Mouse (Mus musculus) embryonic fibroblast, embryonic 13.5 days (primary cell): ENCODE results near the gene Bsx.

Experiments used
- CTCF ChIP-seq: IDR thresholded peaks from 2 replicates; pipeline ENCODE4 v1.5.1; 2011; ENCODE audit warnings: mild to moderate bottlenecking, control low read depth, low read length, moderate library complexity, borderline replicate concordance; ENCODE audit not compliant: insufficient read depth
- POLR2A ChIP-seq: IDR thresholded peaks from 2 replicates; pipeline ENCODE4 v1.6.1; 2011; ENCODE audit warnings: low read depth, mild to moderate bottlenecking, control low read depth, low read length, moderate library complexity

DNA sequence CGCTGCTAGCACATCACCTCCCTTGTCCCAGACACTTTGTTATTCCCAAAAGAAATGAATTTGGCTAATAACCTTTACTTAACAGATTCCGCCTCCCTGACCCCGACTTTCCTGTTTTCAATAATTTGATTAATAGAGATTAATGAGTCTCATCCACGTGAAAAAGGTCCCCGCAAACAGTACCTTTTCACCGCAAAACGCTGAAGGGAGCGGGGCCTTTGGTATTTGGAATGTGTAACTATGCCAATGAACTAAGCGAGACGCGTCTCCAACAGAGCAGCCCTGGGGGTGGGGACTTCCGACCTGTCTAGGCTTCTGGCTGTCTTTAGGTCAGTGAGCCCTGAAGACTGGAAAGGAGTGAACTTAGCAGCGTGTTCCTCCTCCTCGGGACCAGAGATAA is 5.1 kb downstream of the Bsx start:
- TF ChIP-seq CTCF: no peak
- TF ChIP-seq POLR2A: no peak
